Mouse (Mus musculus): ENCODE measurements around the gene Prss29.

- no peak for TF ChIP-seq MAFK (IDR thresholded peaks at IDR 0.05; ENCODE audit: insufficient read depth, low read depth, low read length)
- no peak for TF ChIP-seq HCFC1 (IDR thresholded peaks at IDR 0.05; ENCODE audit: borderline replicate concordance, insufficient read depth, low read length)
- no peak for TF ChIP-seq CHD2 (IDR thresholded peaks at IDR 0.05; ENCODE audit: low read depth, low read length)
Measured at GRCm38 (mm10) chr17:25363726-25364125, 45.3 kb downstream of the Prss29 start.

Measured in ES-E14 (cell line).